Mouse (Mus musculus) MEL (cell line): ENCODE results near the gene Ern1. TPM values are rescaled to one million over a fixed set of nuclear protein-coding genes. Genes with fewer than 3 reads are reported as not detected.
A peak's percentile ranks its signal among the peaks of the same experiment; 100 is the strongest.

Source experiments
- DNase-seq: peaks from one replicate; pipeline ENCODE4 v3.0.0; 2011; ENCODE audit warnings: low read depth, low spot score
- H3K27ac ChIP-seq: 2 replicates; pipeline ENCODE4 v1.5.1; 2012; ENCODE audit warnings: low read depth, mild to moderate bottlenecking, control low read depth, low read length, moderate library complexity; ENCODE audit not compliant: control insufficient read depth
- H3K27me3 ChIP-seq, 2 experiments: fragments of 150-350 bp in 1 of 2; sonication (generic) in 1 of 2; 2 replicates each; pipeline ENCODE4 v1.6.1; 2012; ENCODE audit warnings: low read length in 2 of 2, mild to moderate bottlenecking in 2 of 2, improper control_type of control experiment in 1 of 2, moderate library complexity in 1 of 2; ENCODE audit not compliant: insufficient read depth in 2 of 2, control insufficient read depth in 1 of 2
- H3K36me3 ChIP-seq, 2 experiments: 2 replicates each; pipeline ENCODE4 v1.6.1; 2012 to 2014; ENCODE audit warnings: low read length in 2 of 2, improper control_type of control experiment in 1 of 2, inconsistent platforms in 1 of 2, mild to moderate bottlenecking in 1 of 2; ENCODE audit not compliant: insufficient read depth in 2 of 2, control insufficient read depth in 1 of 2
- H3K4me1 ChIP-seq, 2 experiments: fragments of 150-350 bp in 1 of 2; sonication (generic) in 1 of 2; 2 replicates each; pipeline ENCODE4 v1.6.1; 2012; ENCODE audit warnings: low read length in 2 of 2, improper control_type of control experiment in 1 of 2, mild to moderate bottlenecking in 1 of 2; ENCODE audit not compliant: insufficient read depth in 2 of 2, control insufficient read depth in 1 of 2
- H3K4me3 ChIP-seq, 2 experiments: fragments of 150-350 bp in 1 of 2; sonication (generic) in 1 of 2; 2 replicates each; pipeline ENCODE4 v1.5.1; 2012; ENCODE audit warnings: low read depth in 2 of 2, low read length in 2 of 2, mild to moderate bottlenecking in 2 of 2, moderate library complexity in 2 of 2, control low read depth in 1 of 2, improper control_type of control experiment in 1 of 2; ENCODE audit not compliant: control insufficient read depth in 1 of 2, insufficient read depth in 1 of 2
- H3K79me2 ChIP-seq: 2 replicates; pipeline ENCODE4 v1.6.1; 2012; ENCODE audit warnings: mild to moderate bottlenecking, low read length, moderate library complexity; ENCODE audit not compliant: control insufficient read depth, poor library complexity, insufficient read depth
- H3K9ac ChIP-seq: 2 replicates; pipeline ENCODE4 v1.6.1; 2012; ENCODE audit warnings: low read depth, mild to moderate bottlenecking, control low read depth, low read length, moderate library complexity; ENCODE audit not compliant: control insufficient read depth, poor library complexity, severe bottlenecking
- H3K9me3 ChIP-seq: fragments of 150-350 bp; sonication (generic); replicated peaks from 2 replicates; pipeline ENCODE4 v1.6.1; 2012; ENCODE audit warnings: mild to moderate bottlenecking, low read length, improper control_type of control experiment, moderate library complexity; ENCODE audit not compliant: insufficient read depth
- CHD1 ChIP-seq: IDR thresholded peaks from 2 replicates; pipeline ENCODE4 v1.6.1; 2012; ENCODE audit warnings: low read depth, mild to moderate bottlenecking, inconsistent platforms, low read length, improper control_type of control experiment
- CHD2 ChIP-seq: IDR thresholded peaks from 2 replicates; pipeline ENCODE4 v1.6.1; 2011; ENCODE audit warnings: low read length, improper control_type of control experiment
- CTCF ChIP-seq, 3 experiments: IDR thresholded peaks in 2 of 3; conservative IDR thresholded peaks in 1 of 3; 2 replicates each; pipeline ENCODE4 v1.5.1; 2011 to 2012; ENCODE audit warnings: low read length in 3 of 3, low read depth in 2 of 3, mild to moderate bottlenecking in 2 of 3, improper control_type of control experiment in 1 of 3, inconsistent platforms in 1 of 3, mixed read lengths in 1 of 3, moderate library complexity in 1 of 3; ENCODE audit not compliant: control insufficient read depth in 1 of 3, insufficient read depth in 1 of 3, poor library complexity in 1 of 3, severe bottlenecking in 1 of 3
- ELF1 ChIP-seq: IDR thresholded peaks from 2 replicates; pipeline ENCODE4 v1.6.1; 2014; ENCODE audit warnings: low read depth, mild to moderate bottlenecking, inconsistent platforms, low read length, improper control_type of control experiment, moderate library complexity
- EP300 ChIP-seq, 2 experiments: IDR thresholded peaks; 2 replicates each; pipeline ENCODE4 v1.6.1; 2011; ENCODE audit warnings: improper control_type of control experiment in 2 of 2, low read length in 2 of 2, low read depth in 1 of 2, mild to moderate bottlenecking in 1 of 2
- GABPA ChIP-seq: IDR thresholded peaks from 2 replicates; pipeline ENCODE4 v1.6.1; 2012; ENCODE audit warnings: low read depth, mild to moderate bottlenecking, inconsistent platforms, low read length, improper control_type of control experiment, moderate library complexity
- HCFC1 ChIP-seq: IDR thresholded peaks from 2 replicates; pipeline ENCODE4 v1.6.1; 2012; ENCODE audit warnings: low read depth, mild to moderate bottlenecking, inconsistent platforms, low read length, improper control_type of control experiment, moderate library complexity
- KAT2A ChIP-seq: conservative IDR thresholded peaks from 2 replicates; pipeline ENCODE4 v1.6.1; 2012; ENCODE audit warnings: low read depth, low read length, improper control_type of control experiment, inconsistent platforms
- MAX ChIP-seq: IDR thresholded peaks from 2 replicates; pipeline ENCODE4 v1.6.1; 2011; ENCODE audit warnings: low read length, improper control_type of control experiment
- MEF2A ChIP-seq: IDR thresholded peaks from 2 replicates; pipeline ENCODE4 v1.6.1; 2014; ENCODE audit warnings: low read depth, mild to moderate bottlenecking, inconsistent platforms, low read length, improper control_type of control experiment; ENCODE audit not compliant: poor library complexity, insufficient replicate concordance, severe bottlenecking; ENCODE audit errors: extremely low read depth
- MYC ChIP-seq: IDR thresholded peaks from 2 replicates; pipeline ENCODE4 v1.6.1; 2011; ENCODE audit warnings: low read depth, mild to moderate bottlenecking, low read length, improper control_type of control experiment, moderate library complexity
- NELFE ChIP-seq: IDR thresholded peaks from 2 replicates; pipeline ENCODE4 v1.6.1; 2011; ENCODE audit warnings: low read depth, low read length, improper control_type of control experiment
- NRF1 ChIP-seq: IDR thresholded peaks from 2 replicates; pipeline ENCODE4 v1.6.1; 2014; ENCODE audit warnings: low read depth, mild to moderate bottlenecking, inconsistent platforms, low read length, improper control_type of control experiment, moderate library complexity; ENCODE audit not compliant: poor library complexity, insufficient read depth, severe bottlenecking
- POLR2A ChIP-seq, 2 experiments: IDR thresholded peaks; 2 replicates each; pipeline ENCODE4 v1.6.1; 2011 to 2012; ENCODE audit warnings: low read length in 2 of 2, mild to moderate bottlenecking in 2 of 2, control low read depth in 1 of 2, improper control_type of control experiment in 1 of 2, low read depth in 1 of 2, moderate library complexity in 1 of 2; ENCODE audit not compliant: control insufficient read depth in 1 of 2, insufficient read depth in 1 of 2, poor library complexity in 1 of 2
- POLR2AphosphoS2 ChIP-seq: IDR thresholded peaks from 2 replicates; pipeline ENCODE4 v1.6.1; 2011; ENCODE audit warnings: low read length, improper control_type of control experiment
- RAD21 ChIP-seq: IDR thresholded peaks from 2 replicates; pipeline ENCODE4 v1.6.1; 2011; ENCODE audit warnings: mild to moderate bottlenecking, low read depth, low read length, improper control_type of control experiment
- SMC3 ChIP-seq: IDR thresholded peaks from 2 replicates; pipeline ENCODE4 v1.6.1; 2011; ENCODE audit warnings: low read depth, low read length, improper control_type of control experiment
- TAL1 ChIP-seq: IDR thresholded peaks from 2 replicates; pipeline ENCODE4 v1.6.1; 2012; ENCODE audit warnings: mild to moderate bottlenecking, inconsistent platforms, low read length, moderate library complexity, mixed read lengths
- TBP ChIP-seq: IDR thresholded peaks from 2 replicates; pipeline ENCODE4 v1.8.0; 2011; ENCODE audit warnings: low read depth, low read length, improper control_type of control experiment
- TCF12 ChIP-seq: IDR thresholded peaks from 2 replicates; pipeline ENCODE4 v1.6.1; 2014; ENCODE audit warnings: low read depth, mild to moderate bottlenecking, inconsistent platforms, low read length, improper control_type of control experiment, moderate library complexity
- ZC3H11A ChIP-seq: IDR thresholded peaks from 2 replicates; pipeline ENCODE4 v1.6.1; 2012; ENCODE audit warnings: low read depth, mild to moderate bottlenecking, inconsistent platforms, low read length, improper control_type of control experiment
- ZKSCAN1 ChIP-seq: IDR thresholded peaks from 2 replicates; pipeline ENCODE4 v1.6.1; 2012; ENCODE audit warnings: low read depth, mild to moderate bottlenecking, inconsistent platforms, low read length, improper control_type of control experiment, moderate library complexity
- polyA plus RNA-seq, 2 experiments: library from polyadenylated mRNA; stranded (reverse) in 1 of 2; unstranded in 1 of 2; fragments of >175 nt in 1 of 2; fragments of >200 nt in 1 of 2; gene quantifications; 2 replicates each; pipeline versions ENCODE4 v1.2.1 to v1.2.4; 2012; ENCODE audit warnings: low replicate concordance in 2 of 2, low read depth in 1 of 2; ENCODE audit not compliant: insufficient read length in 2 of 2, insufficient read depth in 1 of 2, missing spikeins in 1 of 2
- total RNA-seq: library from RNA; depleted of rRNA; stranded (reverse); fragments of 300-350 nt; gene quantifications from 2 replicates; pipeline ENCODE4 v1.2.3, GENCODE M21; 2012

Gene Ern1
- total and polyA plus RNA-seq, 3 experiments = 4.3 to 5.7 TPM; not detected in 1

DNA sequence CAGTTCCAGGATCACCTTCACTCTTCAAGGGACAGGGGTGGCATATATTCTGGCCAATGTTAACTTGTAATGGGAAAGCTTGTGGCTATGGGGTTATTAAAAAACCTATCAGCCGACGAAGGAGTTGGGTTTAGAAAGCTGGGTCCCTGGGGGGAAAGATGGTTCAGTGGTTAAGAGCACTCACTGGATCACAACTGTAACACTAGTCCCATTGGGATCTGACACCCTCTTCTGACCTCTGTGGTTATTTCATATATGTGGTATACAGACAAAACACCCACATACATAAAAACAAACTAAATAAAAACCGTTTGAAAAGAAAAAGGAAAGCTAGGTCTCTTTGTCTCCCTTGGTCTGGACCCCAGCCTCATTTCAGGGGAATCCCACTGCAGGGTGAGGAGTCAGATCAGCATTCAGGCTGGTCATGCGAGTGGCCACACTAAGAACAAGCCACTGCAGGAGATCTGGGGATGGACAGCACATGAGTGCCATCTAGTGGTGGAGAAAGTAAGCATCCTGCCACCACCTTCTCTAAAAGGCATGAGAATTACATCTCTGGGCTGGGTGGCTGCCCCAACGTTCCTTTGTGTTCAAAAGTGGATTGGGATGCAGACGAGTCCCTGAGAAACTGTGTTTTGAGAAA, 96.0 kb downstream of the Ern1 start:
- no peak overlapping the region for H3K27ac ChIP-seq
- no peaks in the 10 kb centered on the region for H3K9me3 ChIP-seq
- peaks cover 3% of the 10 kb centered on the region; the same call in 1 of the 2 replicates for H3K79me2 ChIP-seq
- H3K27me3 ChIP-seq = no peaks in the 10 kb centered on the region
- H3K4me1 ChIP-seq = peaks cover 9 to 20% of the 10 kb centered on the region in 2 experiments
- DNase-seq = peak; percentile 89
- H3K4me3 ChIP-seq = no peak overlapping the region
- TF ChIP-seq ZKSCAN1 (peak; percentile 72; the same call in 1 of the 2 replicates), NELFE (0 out of 2 replicates have a peak, but pooled peaks have one; percentile 12), TAL1 (no peak), SMC3 (peak; percentile 91), KAT2A (no peak), HCFC1 (no peak), GABPA (no peak), NRF1 (no peak), CTCF (IDR thresholded peaks at IDR 0.05 in 2 of 3, conservative IDR thresholded peaks at IDR 0.05 in 1 of 3; ENCODE audit: control insufficient read depth in 1 of 3, insufficient read depth in 1 of 3, low read depth in 2 of 3, low read length in 3 of 3, poor library complexity in 1 of 3, severe bottlenecking in 1 of 3) (peak; percentile 92 to 98 (median 95)), TCF12 (no peak), MYC (peak; percentile 49; the same call in 1 of the 2 replicates), CHD2 (no peak), RAD21 (peak; percentile 97), EP300 (IDR thresholded peaks at IDR 0.05; ENCODE audit: low read depth in 1 of 2, low read length in 2 of 2) (no peak), ZC3H11A (peak; percentile 88), ELF1 (no peak), MAX (0 out of 2 replicates have a peak, but pooled peaks have one; percentile 11), TBP (no peak), CHD1 (no peak), POLR2AphosphoS2 (peak; percentile 72), MEF2A (no peak), POLR2A (IDR thresholded peaks at IDR 0.05; ENCODE audit: control insufficient read depth in 1 of 2, insufficient read depth in 1 of 2, low read depth in 1 of 2, low read length in 2 of 2, poor library complexity in 1 of 2) (peak in 1 of 2 experiments; percentile 17; a peak in 1 of 4 replicates)
- H3K9ac ChIP-seq = no peak overlapping the region
- H3K36me3 ChIP-seq = peaks cover 0 to 24% of the 10 kb centered on the region in 2 experiments; a peak in 2 of 4 replicates
